Mouse (Mus musculus) bone marrow macrophage, adult 2 months (primary cell): Measurements from ENCODE around the gene Actr10.

Experiments
- CTCF ChIP-seq: IDR thresholded peaks from 2 replicates; pipeline ENCODE4 v1.5.1; 2012; ENCODE audit warnings: low read depth, mild to moderate bottlenecking, low read length, moderate library complexity
- POLR2A ChIP-seq: IDR thresholded peaks from 2 replicates; pipeline ENCODE4 v1.6.1; 2012; ENCODE audit warnings: mild to moderate bottlenecking, low read depth, low read length, borderline replicate concordance

DNA sequence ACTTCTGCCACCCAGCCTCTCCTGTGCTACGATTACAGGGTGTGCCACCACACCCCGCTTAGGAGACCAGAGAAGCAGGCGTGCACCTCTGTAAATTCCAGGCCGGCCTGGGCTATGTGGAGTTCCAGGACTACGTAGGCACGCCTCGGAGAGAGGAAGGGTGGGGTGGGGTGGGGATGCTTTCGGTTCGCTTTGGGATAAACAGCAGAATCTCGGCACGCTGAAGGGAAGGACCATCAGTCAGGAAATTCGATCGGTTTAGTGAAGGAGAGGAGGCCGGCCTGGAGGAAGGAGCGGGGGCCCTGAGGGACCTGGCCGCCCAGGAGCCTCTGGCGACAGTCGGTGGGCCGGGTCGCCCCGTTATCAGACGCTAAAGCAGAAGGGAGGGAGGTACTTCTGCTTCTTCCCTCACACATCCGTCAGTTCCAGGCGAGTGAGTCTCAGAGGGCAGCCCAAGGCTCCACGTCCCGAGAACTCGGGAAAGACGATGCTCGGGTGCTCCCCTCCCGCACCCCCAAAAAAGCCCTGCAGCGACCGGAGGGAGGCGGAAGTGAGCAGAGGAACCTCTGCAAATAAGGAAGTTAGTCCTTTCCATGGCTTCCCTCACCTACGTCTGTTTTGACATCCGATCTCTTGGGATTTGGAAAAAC, 30.6 kb downstream of the Actr10 start:
- TF ChIP-seq CTCF (peak; percentile 27; the same call in 1 of the 2 replicates), POLR2A (no peak)
